ENCODE assay signal across 9 mouse cellular contexts in genomic region chr10:53811904-53812596, GRCm38 (mm10).
DNase-seq lines count a peak whose midpoint lies in the region; ATAC-seq lines count a peak whose summit lies in the region.
"Had no signal": no experiment of that assay in that cellular context is flagged by ENCODE, and none has a peak within 500 bp of the region (broad histone marks: within the 10 kb centered on the region; RNA-seq: fewer than 3 reads in every experiment).

No protein-coding gene starts in this region.

- H3K27me3 ChIP-seq in midbrain, embryonic 15.5 days (replicated peaks), result no peaks in the 10 kb centered on the region

- H3K9ac ChIP-seq in midbrain, embryonic 15.5 days, result no peak overlapping the region

- peak; percentile 70; the same call in 1 of the 2 replicates for ATAC-seq in midbrain, embryonic 15.5 days (replicated peaks)

- peak; percentile 19 to 28 for DNase-seq in layer of hippocampus, postnatal 10 days (ENCODE audit: low spot score in 2 of 2)
- no peak for DNase-seq in layer of hippocampus, adult 18-20 months (ENCODE audit: low spot score in 2 of 2)
- DNase-seq in adrenal gland, postnatal 25 days, result peak; percentile 23
- DNase-seq in cerebellum, adult 8-10 months, result peak; percentile 74
- DNase-seq in spleen, postnatal 14 days (ENCODE audit: low spot score in 2 of 2), result no peak
- no peak for DNase-seq in spleen, adult 12 weeks (ENCODE audit: low spot score)
- DNase-seq: lung, postnatal 14 days had no signal

- 59% methylated on average over 14 of the region's 14 CpGs for WGBS in midbrain, embryonic 15.5 days

- peak overlapping the region; percentile 18; the same call in 1 of the 2 replicates for H3K4me3 ChIP-seq in midbrain, embryonic 15.5 days

- H3K27ac ChIP-seq in midbrain, embryonic 15.5 days, result no peak overlapping the region
- H3K27ac ChIP-seq: stomach, postnatal 0 days had no signal

- H3K36me3 ChIP-seq in midbrain, embryonic 15.5 days (replicated peaks), result no peaks in the 10 kb centered on the region

- H3K9me3 ChIP-seq in midbrain, embryonic 15.5 days, result no peaks in the 10 kb centered on the region

- H3K4me1 ChIP-seq in midbrain, embryonic 15.5 days, result 0 out of 2 replicates have a peak, but pooled peaks cover 2% of the 10 kb centered on the region

- peak overlapping the region; percentile 40 for H3K4me2 ChIP-seq in midbrain, embryonic 15.5 days

Comparison
In these comparisons a context has a peak if more than half of its experiments do, and no peak if none do; other contexts are left out.
1. DNase-seq: peak in layer of hippocampus, postnatal 10 days (2 of 2), adrenal gland, postnatal 25 days (single experiment) and cerebellum, adult 8-10 months (single experiment); none in layer of hippocampus, adult 18-20 months (0 of 2), spleen, postnatal 14 days (0 of 2) and spleen, adult 12 weeks (single experiment).